Mouse (Mus musculus): Measurements from ENCODE around the gene Lmo7.

Lmo7 gene

GRCm38 (mm10) chr14:101883787-101884186 lies 154.0 kb downstream of the Lmo7 start:
- no peak for DNase-seq

- DNase-seq, result no peak
These were observed 156.6 kb downstream of the Lmo7 start for GRCm38 (mm10) chr14:101886320-101886719.

DNA sequence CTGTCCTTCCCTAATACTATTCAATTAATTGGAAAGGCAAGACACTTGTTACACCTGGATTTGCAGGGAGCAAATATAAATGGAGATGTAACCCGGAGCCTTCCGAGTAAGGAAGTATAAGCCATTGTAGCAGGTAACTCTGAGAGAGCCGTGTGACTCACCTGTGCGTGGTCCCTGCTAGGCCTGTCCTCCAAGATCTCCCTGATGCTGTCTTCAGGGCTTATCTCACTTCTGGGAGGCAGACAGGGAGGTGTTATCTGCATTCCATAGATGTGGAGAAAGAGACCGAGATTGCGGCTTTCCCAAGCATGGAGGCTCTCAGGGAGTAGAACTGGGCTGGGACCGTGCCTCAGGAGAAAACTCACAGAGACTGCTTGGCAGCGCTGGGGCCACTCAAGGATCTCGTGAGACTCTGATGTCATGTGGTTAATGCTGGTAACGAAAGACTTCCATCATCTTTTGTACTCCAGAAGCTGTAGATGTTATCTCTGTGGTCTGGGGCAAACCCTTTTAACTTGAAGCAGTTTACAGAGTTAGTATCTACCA lies 162.2 kb downstream of the Lmo7 start:
- DNase-seq, result no peak

- DNase-seq, result no peak
These were observed 162.7 kb downstream of the Lmo7 start for GRCm38 (mm10) chr14:101892496-101892895.

GRCm38 (mm10) chr14:101893215-101893614 lies 163.5 kb downstream of the Lmo7 start:
- DNase-seq, result no peak

DNA sequence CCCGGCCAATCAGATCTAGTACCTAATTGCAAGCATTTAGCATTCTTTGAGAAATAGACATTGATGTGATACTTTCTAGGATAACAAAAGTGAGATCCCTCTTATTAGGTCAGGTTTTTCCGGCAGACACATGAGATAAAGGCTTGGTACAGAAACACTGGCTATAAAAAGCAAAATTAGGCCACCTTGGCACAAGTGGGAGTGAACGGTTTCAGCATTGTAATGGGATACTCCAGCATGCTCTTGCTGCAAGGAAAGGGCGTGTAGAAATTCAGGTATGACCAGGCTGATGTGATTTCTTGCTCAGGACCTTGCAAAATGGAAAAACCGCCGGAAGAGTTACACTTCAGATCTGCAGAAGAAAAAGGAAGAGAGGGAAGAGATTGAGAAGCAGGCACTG lies 168.5 kb downstream of the Lmo7 start:
- no peak for DNase-seq

DNA sequence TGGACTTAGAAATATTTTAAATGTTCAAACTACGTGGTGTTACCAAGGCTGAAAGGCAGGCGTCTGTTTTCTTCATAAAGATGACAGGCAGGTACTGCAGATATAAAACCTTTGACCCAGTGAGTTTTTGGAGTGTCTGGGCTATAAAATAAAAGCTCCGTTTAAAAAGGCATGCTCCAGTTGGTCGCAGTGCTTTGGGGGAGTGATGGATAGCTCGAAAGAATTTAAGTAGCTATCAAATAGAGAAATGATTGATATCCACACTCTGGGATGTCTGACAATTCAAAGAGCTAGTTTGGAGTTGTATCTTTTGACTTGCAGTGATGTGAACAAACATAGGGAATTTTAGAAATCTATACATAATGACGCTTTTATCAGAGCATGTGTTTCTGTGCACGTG lies 171.7 kb downstream of the Lmo7 start:
- DNase-seq, result no peak

DNA sequence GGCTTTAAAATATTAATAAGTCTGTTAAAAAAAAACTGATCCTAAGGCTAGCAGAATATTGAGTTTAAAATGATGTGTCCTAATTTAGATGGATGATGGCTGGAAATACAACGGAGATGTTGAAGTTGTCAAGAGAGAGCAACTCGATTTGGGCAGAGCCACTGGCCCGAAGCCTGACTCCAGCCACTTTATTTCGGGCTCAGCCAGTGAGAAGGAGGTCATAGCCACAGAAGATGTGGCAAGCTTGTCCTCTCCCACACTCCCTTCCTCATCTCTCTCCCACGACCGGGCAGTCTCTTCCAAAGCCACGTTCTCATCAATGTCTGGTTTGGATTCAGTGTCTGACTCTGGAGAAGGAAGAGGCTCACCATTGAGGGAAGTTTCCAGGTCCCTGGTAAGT lies 172.2 kb downstream of the Lmo7 start:
- DNase-seq, result no peak

DNA sequence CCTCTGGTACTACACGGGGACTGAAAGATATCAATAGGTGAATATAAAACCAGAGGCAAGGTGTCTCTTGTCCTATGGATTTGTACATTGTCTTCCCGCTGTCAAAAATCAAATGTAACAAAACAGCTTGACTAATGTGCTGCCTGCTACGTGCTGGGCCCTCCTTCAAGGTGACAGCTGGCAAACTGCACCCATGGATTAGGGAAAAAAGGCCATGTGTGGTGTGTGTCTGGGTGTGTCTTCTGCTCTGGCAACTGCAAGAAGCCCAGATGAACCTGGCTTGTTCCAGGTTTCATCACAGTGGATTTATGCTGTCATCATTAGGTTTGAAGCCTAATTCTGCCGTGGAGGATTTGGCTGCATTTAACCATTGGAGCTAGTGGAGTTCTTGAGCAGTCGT lies 174.0 kb downstream of the Lmo7 start:
- no peak for DNase-seq

- DNase-seq, result no peak
These were observed 182.2 kb downstream of the Lmo7 start for GRCm38 (mm10) chr14:101911983-101912382.

GRCm38 (mm10) chr14:101912392-101912791 lies 182.6 kb downstream of the Lmo7 start:
- no peak for DNase-seq

GRCm38 (mm10) chr14:101914321-101914720 lies 184.6 kb downstream of the Lmo7 start:
- DNase-seq, result no peak

DNA sequence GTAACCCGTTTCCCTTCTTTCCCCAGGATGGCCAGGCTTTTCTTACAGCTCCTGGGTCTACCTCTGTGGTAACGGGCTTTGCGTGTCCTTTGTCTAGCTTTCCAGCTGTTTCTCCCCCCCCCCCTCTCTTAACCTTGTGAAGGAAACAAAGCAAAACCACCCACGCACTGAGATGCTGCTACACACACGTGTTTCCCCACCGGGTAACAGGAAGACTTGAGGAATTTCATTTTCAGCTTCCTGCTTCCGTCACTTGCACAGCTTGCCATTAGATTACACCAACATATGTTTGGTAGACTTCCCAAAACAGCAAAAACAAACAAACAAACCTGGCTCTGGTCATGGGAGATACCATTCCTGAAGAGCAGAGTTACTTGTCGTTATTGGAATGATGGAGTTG lies 186.1 kb downstream of the Lmo7 start:
- DNase-seq, result no peak

DNA sequence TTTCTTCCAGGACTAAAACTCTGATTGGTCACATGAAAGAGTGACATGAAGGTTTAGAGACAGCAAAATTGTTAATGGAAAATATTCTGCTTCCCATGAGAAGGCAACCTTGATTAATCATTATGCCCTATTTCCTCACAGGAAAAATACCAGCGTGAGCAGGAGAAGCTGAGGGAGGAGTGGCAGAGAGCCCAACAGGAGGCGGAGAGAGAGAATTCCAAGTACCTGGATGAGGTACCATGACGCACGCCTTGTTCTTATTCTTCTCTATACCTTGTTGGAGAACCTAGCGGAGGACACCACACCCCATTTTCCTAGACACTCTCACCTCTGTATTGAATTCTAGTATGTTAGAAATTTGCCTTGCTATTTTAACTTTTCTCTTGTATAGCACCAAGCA lies 188.7 kb downstream of the Lmo7 start:
- no peak for DNase-seq

GRCm38 (mm10) chr14:101927646-101928244 lies 198.0 kb downstream of the Lmo7 start:
- no peak for DNase-seq

GRCm38 (mm10) chr14:101930576-101931447 lies 201.1 kb downstream of the Lmo7 start:
- DNase-seq, result no peak

GRCm38 (mm10) chr14:101931448-101931750 lies 201.6 kb downstream of the Lmo7 start:
- DNase-seq, result no peak

DNA sequence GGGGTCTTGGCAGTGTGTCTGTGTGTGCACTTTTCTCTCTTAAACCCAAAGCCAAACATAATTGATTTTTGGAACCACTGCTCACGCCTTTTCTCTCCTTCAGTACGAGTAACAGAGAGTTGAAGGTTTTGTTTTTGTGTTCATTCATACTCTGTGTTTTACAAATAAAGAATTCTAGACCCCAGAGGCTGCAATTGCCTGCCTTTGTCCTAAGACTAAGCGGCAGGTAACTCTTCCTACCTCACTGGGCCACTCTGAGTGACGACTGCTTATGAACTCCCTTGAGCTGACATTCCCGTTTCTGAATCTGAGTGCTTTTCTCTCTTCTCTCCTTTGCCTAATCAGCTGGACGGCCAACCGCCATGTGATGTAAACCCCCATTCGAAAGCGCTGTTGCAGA lies 203.8 kb downstream of the Lmo7 start:
- no peak for DNase-seq

GRCm38 (mm10) chr14:101942971-101943370 lies 213.2 kb downstream of the Lmo7 start:
- DNase-seq, result peak; percentile 30

DNA sequence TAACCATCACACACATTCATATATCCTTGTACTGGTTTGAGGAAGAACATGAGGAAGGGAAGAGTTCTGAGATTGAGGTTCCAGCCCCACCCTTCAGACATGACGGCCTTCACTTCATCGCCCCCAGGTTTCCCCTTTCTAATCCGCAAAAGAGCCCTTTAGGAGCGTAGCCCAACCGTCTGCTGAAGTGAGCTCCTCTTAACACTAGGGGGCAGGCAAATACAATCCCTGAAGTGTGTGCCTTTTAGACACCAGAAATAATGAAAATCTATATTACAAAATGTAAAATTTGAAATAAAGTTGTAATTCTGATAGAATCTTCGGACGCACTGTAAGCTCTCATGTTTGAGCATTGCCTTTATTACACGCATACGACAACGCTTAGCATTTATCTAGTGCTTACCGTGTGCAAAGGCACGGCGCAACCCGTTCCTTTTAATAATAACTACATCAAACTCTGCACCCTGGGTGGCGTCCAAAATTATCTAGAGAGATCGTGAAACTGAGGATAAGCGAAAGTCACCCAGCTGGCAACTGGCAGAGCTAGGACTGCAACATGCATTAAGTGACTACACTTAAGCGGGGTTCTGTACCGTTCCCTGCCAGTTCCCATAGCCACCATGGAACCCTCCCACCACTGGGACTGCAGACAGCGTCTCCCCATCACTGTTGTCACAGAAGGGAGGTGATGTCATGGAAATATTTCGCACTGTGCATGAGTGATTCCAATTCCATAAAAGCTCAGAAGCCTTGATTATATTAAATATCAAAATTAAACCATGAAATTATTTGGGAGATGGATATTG lies 217.2 kb downstream of the Lmo7 start:
- peak; percentile 28 for DNase-seq

DNA sequence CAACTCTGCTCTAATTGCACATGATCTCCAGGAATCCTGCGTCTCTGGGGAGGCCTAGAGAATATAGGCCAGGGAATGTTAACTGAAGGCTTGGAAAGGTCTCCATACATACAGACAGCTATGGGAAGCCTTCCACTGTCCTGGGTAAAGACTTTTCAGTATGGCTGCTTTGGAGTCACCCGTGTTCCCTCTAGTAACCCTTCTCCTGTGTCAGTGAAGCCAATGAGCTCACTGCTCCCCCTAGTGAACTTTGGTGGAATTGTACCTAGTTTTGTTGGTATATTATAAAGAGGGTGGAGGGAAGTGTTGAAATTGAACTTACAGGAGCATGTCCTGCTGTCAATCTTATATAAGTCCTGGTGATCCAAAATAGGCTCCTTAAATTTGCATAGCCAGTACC lies 219.4 kb downstream of the Lmo7 start:
- peak; percentile 25 for DNase-seq

- DNase-seq, result no peak
These were observed 221.3 kb downstream of the Lmo7 start for GRCm38 (mm10) chr14:101951107-101951506.

DNA sequence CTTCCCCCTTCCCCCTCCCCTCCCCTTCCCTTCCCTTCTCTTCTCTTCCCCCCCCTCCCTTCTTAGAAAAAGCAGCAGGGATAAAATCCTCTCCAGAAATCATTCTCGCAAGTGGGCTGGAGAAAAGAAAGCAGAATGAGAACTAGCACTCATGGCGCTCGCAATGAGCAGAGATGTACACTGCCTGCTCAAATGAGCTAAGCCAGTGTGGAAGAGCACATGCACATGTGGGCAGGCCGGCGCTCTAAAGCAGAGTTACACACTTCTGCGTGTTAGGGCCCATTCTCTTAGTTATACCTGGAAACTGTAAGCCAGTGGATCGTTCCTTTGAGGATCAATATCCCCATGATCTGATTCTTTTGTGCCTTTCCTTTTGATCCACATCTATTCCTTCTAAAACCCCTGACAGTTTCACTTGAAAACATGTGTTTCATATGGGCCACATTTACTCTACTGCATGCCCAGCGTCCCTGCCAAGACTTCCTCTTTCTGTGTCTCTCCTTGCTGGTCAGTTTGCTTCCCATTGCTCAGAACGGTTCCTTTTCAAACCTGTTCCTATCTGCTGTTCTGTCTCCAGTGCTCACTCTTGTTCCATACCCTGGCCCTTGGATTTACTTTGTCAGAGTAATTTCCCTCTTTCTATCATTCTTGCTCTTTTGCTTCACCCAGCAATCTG lies 224.2 kb downstream of the Lmo7 start:
- DNase-seq, result no peak

All from cerebellum, adult 8-10 months (tissue).